Mouse (Mus musculus): ENCODE measurements around the gene Myo18a.

Myo18a gene

GRCm38 (mm10) chr11:77900187-77900586, 137.1 kb downstream of the Myo18a start:
- no peak for DNase-seq (ENCODE audit: low spot score)

- DNase-seq (ENCODE audit: low spot score): no peak
Measured at GRCm38 (mm10) chr11:77900696-77901095, 137.7 kb downstream of the Myo18a start.

- no peak for DNase-seq (ENCODE audit: low spot score)
Measured at GRCm38 (mm10) chr11:77901366-77901765, 138.3 kb downstream of the Myo18a start.

- no peak for DNase-seq (ENCODE audit: low spot score)
Measured at GRCm38 (mm10) chr11:77901775-77902355, 138.8 kb downstream of the Myo18a start.

- DNase-seq (ENCODE audit: low spot score): no peak
Measured at GRCm38 (mm10) chr11:77903761-77904160, 140.7 kb downstream of the Myo18a start.

GRCm38 (mm10) chr11:77904707-77905106, 141.7 kb downstream of the Myo18a start:
- no peak for DNase-seq (ENCODE audit: low spot score)

GRCm38 (mm10) chr11:77906097-77906687, 143.1 kb downstream of the Myo18a start:
- DNase-seq (ENCODE audit: low spot score): no peak

GRCm38 (mm10) chr11:77906747-77907174, 143.7 kb downstream of the Myo18a start:
- no peak for DNase-seq (ENCODE audit: low spot score)

- no peak for DNase-seq (ENCODE audit: low spot score)
Measured at GRCm38 (mm10) chr11:77908468-77908867, 145.4 kb downstream of the Myo18a start.

GRCm38 (mm10) chr11:77909376-77909775, 146.3 kb downstream of the Myo18a start:
- DNase-seq (ENCODE audit: low spot score): no peak

GRCm38 (mm10) chr11:77909776-77910175, 146.7 kb downstream of the Myo18a start:
- DNase-seq (ENCODE audit: low spot score): no peak

GRCm38 (mm10) chr11:77913505-77913904, 150.5 kb downstream of the Myo18a start:
- DNase-seq (ENCODE audit: low spot score): no peak

GRCm38 (mm10) chr11:77914598-77915260, 151.7 kb downstream of the Myo18a start:
- no peak for DNase-seq (ENCODE audit: low spot score)

Measured in ovary, postnatal 14 days (tissue).